Mouse (Mus musculus): ENCODE measurements around the gene Satb1. TPM values are rescaled to one million over a fixed set of nuclear protein-coding genes. Genes with fewer than 3 reads are reported as not detected.

Gene Satb1
- total RNA-seq, 2 experiments from 2014 or later: 16.1 to 21.4 TPM

DNA sequence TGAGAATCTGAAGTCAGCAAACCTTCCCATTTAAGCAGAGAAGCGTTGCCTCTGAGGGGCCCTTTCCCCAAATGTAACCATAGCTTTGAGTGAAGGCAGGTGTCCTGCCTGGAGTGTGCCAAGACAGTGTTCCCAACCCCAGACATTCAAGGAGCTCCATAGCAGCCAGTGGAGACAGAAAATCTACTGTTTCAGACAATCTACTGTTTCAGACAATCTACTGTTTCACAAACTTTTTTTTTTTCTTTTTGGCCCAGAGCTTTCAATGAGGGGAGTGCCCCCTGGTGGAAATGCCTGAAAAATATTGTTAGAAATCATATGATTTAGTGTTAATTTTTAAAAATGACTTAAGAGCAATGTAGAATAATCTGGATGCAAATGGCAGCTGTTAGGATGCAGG lies 55.3 kb downstream of the Satb1 start:
- peak in 1 of 2 experiments; percentile 34 for DNase-seq

- DNase-seq: no peak
Measured at GRCm38 (mm10) chr17:51775070-51775881, 57.8 kb downstream of the Satb1 start.

- DNase-seq: no peak
Measured at GRCm38 (mm10) chr17:51763600-51763999, 69.5 kb downstream of the Satb1 start.

- no peak for DNase-seq
Measured at GRCm38 (mm10) chr17:51762503-51762902, 70.6 kb downstream of the Satb1 start.

DNA sequence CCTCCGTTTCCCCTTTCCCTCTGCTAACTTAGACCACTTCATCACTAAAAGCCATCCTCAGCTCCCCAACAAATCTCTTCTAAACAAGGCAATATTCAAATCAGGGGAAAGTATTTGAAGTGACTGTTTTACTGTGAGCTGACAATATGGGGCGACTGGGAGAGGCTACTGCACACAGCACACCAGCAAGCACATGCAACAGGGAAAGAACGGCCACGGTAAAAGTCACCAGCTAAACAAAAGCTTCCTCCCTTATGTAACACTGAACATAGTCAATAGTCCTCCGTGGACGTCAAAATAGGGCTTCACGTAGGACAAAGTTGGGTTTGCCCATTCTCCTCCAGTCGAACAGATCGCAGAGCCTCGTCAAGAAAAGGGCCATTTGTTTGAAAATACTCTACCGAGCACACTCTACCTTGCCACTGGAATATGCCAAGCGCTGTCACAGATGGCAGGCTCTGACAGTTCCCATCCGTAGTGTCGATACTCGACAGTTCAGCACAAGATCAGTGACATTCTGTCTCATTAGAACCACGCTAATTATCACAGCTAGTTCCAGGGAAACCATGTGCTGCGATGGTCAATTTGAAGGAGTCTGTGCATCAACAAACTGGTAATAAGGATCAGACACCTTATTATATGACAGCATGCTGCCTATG lies 72.0 kb downstream of the Satb1 start:
- DNase-seq: no peak

- no peak for DNase-seq
Measured at GRCm38 (mm10) chr17:51760251-51760887, 72.7 kb downstream of the Satb1 start.

- DNase-seq: no peak
Measured at GRCm38 (mm10) chr17:51759509-51759908, 73.6 kb downstream of the Satb1 start.

DNA sequence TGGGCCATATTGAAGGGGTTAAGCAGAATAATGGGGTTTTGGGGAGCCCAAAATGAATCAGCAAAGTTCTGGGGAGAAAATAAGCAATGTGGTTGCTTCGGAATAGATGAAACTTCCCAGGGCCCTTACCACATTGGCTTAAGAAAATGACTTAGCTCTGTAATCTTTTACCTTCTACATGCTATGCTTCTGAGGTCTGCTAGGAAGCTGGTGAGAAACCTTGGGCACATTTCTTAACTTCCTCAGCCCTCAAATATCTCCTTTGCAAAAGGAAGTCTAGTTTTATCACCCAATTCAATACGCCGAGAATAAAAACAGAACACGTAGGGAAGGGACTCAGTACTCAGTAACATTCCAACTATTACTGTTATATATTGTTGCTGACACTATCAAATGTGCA lies 80.9 kb downstream of the Satb1 start:
- DNase-seq: no peak

- DNase-seq: no peak
Measured at GRCm38 (mm10) chr17:51747204-51747603, 85.9 kb downstream of the Satb1 start.

- no peak for DNase-seq
Measured at GRCm38 (mm10) chr17:51742502-51742901, 90.6 kb downstream of the Satb1 start.

DNA sequence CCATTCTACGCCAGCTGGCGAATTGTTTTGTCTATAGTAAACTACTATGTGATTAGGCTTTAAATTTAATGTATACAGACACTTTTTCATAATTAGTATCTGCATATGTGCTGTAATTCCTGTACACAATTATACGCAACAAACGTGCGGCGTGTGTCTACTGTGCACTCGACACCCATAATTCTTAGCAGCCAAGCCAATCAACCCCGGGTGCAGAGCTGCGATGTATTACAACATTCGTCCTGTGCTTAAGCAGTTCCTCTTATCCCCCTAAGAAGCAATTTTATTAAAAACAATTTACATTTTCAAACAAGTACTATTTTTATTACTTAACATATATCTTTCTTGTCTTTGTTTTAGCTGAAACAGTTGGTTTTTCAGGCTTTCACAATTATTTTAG lies 92.0 kb downstream of the Satb1 start:
- DNase-seq: no peak

- no peak for DNase-seq
Measured at GRCm38 (mm10) chr17:51740246-51740645, 92.8 kb downstream of the Satb1 start.

DNA sequence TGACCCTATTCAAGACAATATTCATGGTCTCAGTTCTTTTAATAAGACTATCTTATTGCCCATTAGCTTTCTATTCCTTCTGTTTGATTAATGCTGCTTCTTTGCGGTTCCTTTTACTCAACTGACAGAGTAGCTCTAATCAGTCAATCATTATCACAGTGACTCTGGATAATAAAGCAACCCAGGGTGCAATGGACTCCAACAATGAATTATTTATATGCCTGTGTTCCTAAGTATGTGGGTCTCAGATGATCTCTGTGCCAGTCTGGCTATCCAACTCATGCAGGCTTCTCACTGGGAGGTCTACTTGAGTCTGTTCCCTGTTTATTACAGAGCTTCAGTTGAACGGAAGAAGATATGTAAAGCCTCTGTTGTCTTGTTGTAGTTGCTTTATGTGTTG lies 108.6 kb downstream of the Satb1 start:
- DNase-seq: no peak

DNA sequence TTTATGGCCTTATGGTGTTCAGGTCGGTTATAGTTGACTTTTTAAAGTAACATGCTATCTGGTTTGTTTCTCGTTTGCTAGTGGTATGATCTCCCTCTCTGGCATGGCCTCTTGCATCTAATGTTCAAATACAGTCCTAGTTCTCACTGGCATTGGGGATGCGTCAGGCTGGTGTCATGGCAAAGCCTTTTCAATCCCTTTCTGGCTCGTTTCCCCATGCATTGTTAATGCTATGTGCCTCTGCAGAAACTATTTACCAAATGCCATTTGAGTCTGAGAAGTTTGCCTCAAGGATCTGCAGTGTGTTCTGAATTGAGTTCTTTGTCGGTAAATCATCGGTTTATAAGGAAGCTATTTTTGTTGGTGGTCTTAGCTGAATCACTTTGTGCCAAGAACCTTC lies 137.4 kb downstream of the Satb1 start:
- no peak for DNase-seq

DNA sequence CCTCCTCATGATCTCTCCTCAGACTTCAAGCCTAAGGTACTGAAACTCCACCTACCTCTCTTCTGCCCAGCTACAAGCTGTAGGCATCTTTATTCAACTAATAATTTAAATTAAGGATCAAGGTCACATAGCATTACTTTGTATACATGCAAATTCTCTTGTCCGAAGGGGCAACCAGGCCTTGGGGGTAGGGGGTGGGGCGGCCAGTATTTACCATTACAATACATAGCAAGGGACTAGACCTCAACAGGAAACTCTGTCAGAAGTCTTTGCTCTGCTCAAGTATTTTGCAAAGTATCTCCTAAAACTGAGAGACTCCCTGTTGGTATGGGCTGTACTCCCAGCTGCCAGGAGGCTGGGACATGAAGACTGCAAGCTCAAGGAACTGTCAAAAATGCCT lies 137.8 kb downstream of the Satb1 start:
- DNase-seq: no peak

GRCm38 (mm10) chr17:51690526-51690925 lies 142.6 kb downstream of the Satb1 start:
- no peak for DNase-seq

- no peak for DNase-seq
Measured at GRCm38 (mm10) chr17:51687226-51687625, 145.9 kb downstream of the Satb1 start.
